Mouse (Mus musculus) effector memory CD4-positive, alpha-beta T cell, adult 5 months (primary cell): ENCODE results near the gene Anapc15-ps. TPM values are rescaled to one million over a fixed set of nuclear protein-coding genes. Genes with fewer than 3 reads are reported as not detected.

Experiments used
- polyA plus RNA-seq: library from polyadenylated mRNA; unstranded; fragments of 100-300 nt; shearing (Covaris generic); gene quantifications from one replicate; pipeline ENCODE4 v1.2.1, GENCODE M21; 2017

The Anapc15-ps gene
- not detected for polyA plus RNA-seq

DNA sequence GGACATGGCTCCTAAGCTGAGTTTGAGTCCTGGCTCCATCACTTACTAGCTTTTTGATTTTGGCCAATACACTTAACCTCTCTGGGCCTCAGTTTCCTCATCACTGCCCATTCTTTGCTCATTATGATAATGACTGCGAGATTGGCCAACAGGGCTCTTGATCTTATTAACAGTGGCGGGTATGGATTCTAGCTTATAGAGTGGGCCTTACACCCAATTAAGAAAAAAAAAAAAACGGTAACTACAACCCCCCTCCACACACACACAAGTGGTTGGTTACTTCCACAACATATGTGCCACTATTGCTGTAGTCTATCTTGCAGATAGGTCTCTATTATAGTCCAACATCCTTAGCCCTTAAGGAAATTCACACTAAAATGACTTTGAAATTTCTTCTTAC, at the start of gene Anapc15-ps:
Gene Anapc15-ps, minus strand, starts transcription at position 101 of the 400 bp plus-strand sequence.

Other genes starting within 250 kb of the Anapc15-ps start
- 69.3 TPM for gene Mrpl42, start 171.5 kb downstream of the Anapc15-ps start, polyA plus RNA-seq
- 275 TPM for gene Ube2n, start 158.3 kb downstream of the Anapc15-ps start, polyA plus RNA-seq
- gene Nudt4, start 109.3 kb downstream of the Anapc15-ps start, polyA plus RNA-seq, result 39.9 TPM
- not detected for gene Gm33543, start 169.5 kb upstream of the Anapc15-ps start, polyA plus RNA-seq